Mouse (Mus musculus) embryonic facial prominence, embryonic 13.5 days (tissue): ENCODE measurements around the gene Cox7a2l. TPM values are rescaled to one million over a fixed set of nuclear protein-coding genes. Genes with fewer than 3 reads are reported as not detected.

ENCODE experiments used
- ATAC-seq: fragments of 200-750 bp; cut with Nextera tagmentation; 2 replicates; pipeline ENCODE4 v1.8.0; 2017; ENCODE audit warnings: low read depth; ENCODE audit not compliant: insufficient number of reproducible peaks, insufficient read depth, low FRiP score, low TSS enrichment
- H3K27ac ChIP-seq: fragments of 300-500 bp; sonication (generic); 2 replicates; pipeline ENCODE4 v1.5.1; 2015; ENCODE audit warnings: moderate library complexity, mild to moderate bottlenecking, inconsistent platforms
- H3K27me3 ChIP-seq: fragments of 300-500 bp; sonication (generic); 2 replicates; pipeline ENCODE4 v1.6.1; 2015; ENCODE audit warnings: mild to moderate bottlenecking, inconsistent platforms
- H3K36me3 ChIP-seq: fragments of 300-500 bp; sonication (generic); 2 replicates; pipeline ENCODE4 v1.6.1; 2015; ENCODE audit warnings: mild to moderate bottlenecking, inconsistent platforms
- H3K4me1 ChIP-seq: fragments of 300-500 bp; sonication (generic); 2 replicates; pipeline ENCODE4 v1.6.1; 2015; ENCODE audit warnings: inconsistent platforms
- H3K4me2 ChIP-seq: fragments of 300-500 bp; sonication (generic); 2 replicates; pipeline ENCODE4 v1.6.1; 2015; ENCODE audit warnings: moderate library complexity, mild to moderate bottlenecking, inconsistent platforms
- H3K4me3 ChIP-seq: fragments of 300-500 bp; sonication (generic); 2 replicates; pipeline ENCODE4 v1.5.1; 2015; ENCODE audit warnings: mild to moderate bottlenecking, inconsistent platforms
- H3K9ac ChIP-seq: fragments of 300-500 bp; sonication (generic); 2 replicates; pipeline ENCODE4 v1.6.1; 2015; ENCODE audit warnings: mild to moderate bottlenecking, inconsistent platforms
- H3K9me3 ChIP-seq: fragments of 300-500 bp; sonication (generic); 2 replicates; pipeline ENCODE4 v1.6.1; 2016; ENCODE audit warnings: inconsistent platforms
- WGBS: fragments of 180-500 bp; shearing (Covaris S2); methylation state at CpG from one replicate; pipeline ENCODE4 v1.1.7; 2015; ENCODE audit warnings: mixed read lengths; 5-methylcytosine and 5-hydroxymethylcytosine counted together
- polyA plus RNA-seq: library from polyadenylated mRNA; unstranded; fragments of >200 nt; fragmentation: Nextera tagmentation; extraction: Ambion mirVana; gene quantifications from 2 replicates; pipeline ENCODE4 v1.2.1, GENCODE M21; 2015

The Cox7a2l gene
- polyA plus RNA-seq, 1 experiment from 2014 or later, result 157 TPM

- no peak overlapping the region for H3K9ac ChIP-seq
- H3K36me3 ChIP-seq, result peaks cover 42% of the 10 kb centered on the region
- H3K27me3 ChIP-seq, result no peaks in the 10 kb centered on the region
- no peak overlapping the region for H3K4me2 ChIP-seq
- 89% methylated on average over 7 of the region's 7 CpGs for WGBS
- H3K4me3 ChIP-seq, result no peak overlapping the region
- no peaks in the 10 kb centered on the region for H3K4me1 ChIP-seq
- no peak overlapping the region for H3K27ac ChIP-seq
- no peaks in the 10 kb centered on the region for H3K9me3 ChIP-seq
- no peak for ATAC-seq
Measured at GRCm38 (mm10) chr17:83482817-83483536, 34.2 kb downstream of the Cox7a2l start.

- no peak overlapping the region for H3K4me2 ChIP-seq
- no peak overlapping the region for H3K27ac ChIP-seq
- H3K4me3 ChIP-seq, result no peak overlapping the region
- 88% methylated on average over 7 of the region's 7 CpGs for WGBS
- peaks cover 56% of the 10 kb centered on the region for H3K36me3 ChIP-seq
- H3K27me3 ChIP-seq, result no peaks in the 10 kb centered on the region
- no peak for ATAC-seq
- no peaks in the 10 kb centered on the region for H3K4me1 ChIP-seq
- no peaks in the 10 kb centered on the region for H3K9me3 ChIP-seq
- no peak overlapping the region for H3K9ac ChIP-seq
Measured at GRCm38 (mm10) chr17:83481551-83481950, 35.6 kb downstream of the Cox7a2l start.

- 94% methylated on average over 12 of the region's 12 CpGs for WGBS
- Histone ChIP-seq H3K9ac (no peak overlapping the region), H3K4me3 (no peak overlapping the region), H3K27me3 (no peaks in the 10 kb centered on the region), H3K9me3 (no peaks in the 10 kb centered on the region), H3K27ac (no peak overlapping the region), H3K4me2 (no peak overlapping the region), H3K4me1 (no peaks in the 10 kb centered on the region), H3K36me3 (peaks cover 90% of the 10 kb centered on the region)
- no peak for ATAC-seq
Measured at GRCm38 (mm10) chr17:83477089-83477488, 40.0 kb downstream of the Cox7a2l start.

DNA sequence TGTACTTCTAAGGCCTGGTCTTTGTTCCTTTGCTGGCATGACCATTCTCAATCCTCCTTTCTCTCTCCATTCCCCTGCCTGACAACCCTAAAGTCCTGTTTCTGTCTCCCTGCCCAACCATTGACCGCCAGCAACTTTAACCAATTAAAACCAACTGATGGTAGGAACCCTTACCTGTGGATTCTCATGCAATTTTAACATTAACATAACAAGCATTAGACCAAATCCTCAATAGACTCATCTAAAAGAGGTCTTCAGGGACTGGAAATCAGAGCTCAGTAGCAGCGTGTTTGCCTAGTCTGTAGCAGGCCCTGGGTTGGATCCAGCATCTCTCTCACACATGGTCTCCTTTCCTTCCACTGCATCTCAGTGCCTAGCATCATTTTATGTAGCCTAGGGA is 47.5 kb downstream of the Cox7a2l start:
- WGBS, result 91% methylated on average over 2 of the region's 2 CpGs
- H3K9me3 ChIP-seq, result no peaks in the 10 kb centered on the region
- ATAC-seq, result no peak
- H3K4me1 ChIP-seq, result no peaks in the 10 kb centered on the region
- no peak overlapping the region for H3K4me3 ChIP-seq
- no peak overlapping the region for H3K9ac ChIP-seq
- peaks cover 80% of the 10 kb centered on the region for H3K36me3 ChIP-seq
- no peak overlapping the region for H3K4me2 ChIP-seq
- H3K27me3 ChIP-seq, result no peaks in the 10 kb centered on the region
- no peak overlapping the region for H3K27ac ChIP-seq

DNA sequence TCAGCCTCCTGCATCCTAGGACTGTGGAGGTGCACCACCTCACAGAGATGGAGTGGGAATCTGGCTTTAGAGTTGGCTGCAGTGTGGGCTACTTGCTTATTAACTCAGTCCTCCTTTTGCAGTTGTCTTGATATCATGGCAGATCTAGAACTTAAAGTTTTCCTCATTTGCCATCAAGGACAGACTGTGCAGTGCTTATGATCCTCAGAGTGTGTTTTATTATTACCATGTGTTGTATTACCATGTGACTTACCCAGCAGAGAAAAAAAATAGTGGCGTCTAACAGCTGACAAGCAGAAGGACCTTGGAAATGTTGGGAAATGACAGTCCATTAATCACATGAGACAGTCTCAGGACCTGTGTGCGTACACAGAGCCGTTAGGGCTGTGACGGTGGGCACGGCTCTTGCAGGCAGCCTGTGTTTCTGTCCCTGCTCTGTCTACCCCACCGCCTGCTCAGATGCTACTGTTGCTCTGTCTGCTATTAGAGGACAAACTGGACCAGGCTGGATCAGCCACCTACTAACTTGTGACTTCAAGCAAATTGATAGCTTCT is 50.4 kb downstream of the Cox7a2l start:
- ATAC-seq, result no peak
- Histone ChIP-seq H3K4me3 (no peak overlapping the region), H3K36me3 (peaks cover 72% of the 10 kb centered on the region), H3K27ac (no peak overlapping the region), H3K9ac (no peak overlapping the region), H3K9me3 (no peaks in the 10 kb centered on the region), H3K4me1 (no peaks in the 10 kb centered on the region), H3K4me2 (no peak overlapping the region), H3K27me3 (no peaks in the 10 kb centered on the region)
- WGBS, result 63% methylated on average over 6 of the region's 6 CpGs

- Histone ChIP-seq H3K9me3 (no peaks in the 10 kb centered on the region), H3K27me3 (no peaks in the 10 kb centered on the region), H3K36me3 (peaks cover 73% of the 10 kb centered on the region), H3K4me1 (no peaks in the 10 kb centered on the region), H3K27ac (no peak overlapping the region), H3K9ac (no peak overlapping the region), H3K4me3 (no peak overlapping the region), H3K4me2 (no peak overlapping the region)
- 86% methylated on average over 5 of the region's 5 CpGs for WGBS
- no peak for ATAC-seq
Measured at GRCm38 (mm10) chr17:83465969-83466368, 51.2 kb downstream of the Cox7a2l start.

DNA sequence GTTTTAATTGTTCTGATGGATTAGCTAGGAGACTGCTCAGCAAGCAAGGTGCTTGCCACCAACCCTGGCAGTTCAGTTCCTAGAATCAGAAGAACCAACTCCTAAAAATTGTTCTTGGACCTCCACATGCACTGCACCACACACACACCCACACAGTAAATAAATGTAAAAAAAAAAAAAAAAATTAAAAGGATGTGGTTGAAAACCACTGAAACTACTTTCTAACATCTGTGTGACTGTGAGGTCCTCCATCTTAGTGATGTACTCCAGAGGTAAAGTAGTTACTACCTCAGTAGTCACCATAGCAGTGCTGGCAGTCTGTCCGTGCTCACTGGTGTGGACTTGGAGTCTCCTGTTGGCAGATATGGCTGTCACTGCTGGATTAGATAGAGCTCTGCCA is 59.9 kb downstream of the Cox7a2l start:
- Histone ChIP-seq H3K9ac (no peak overlapping the region), H3K4me1 (no peaks in the 10 kb centered on the region), H3K27ac (no peak overlapping the region), H3K9me3 (no peaks in the 10 kb centered on the region), H3K4me2 (no peak overlapping the region), H3K27me3 (no peaks in the 10 kb centered on the region), H3K4me3 (no peak overlapping the region), H3K36me3 (peaks cover 88% of the 10 kb centered on the region)
- 97% methylated on average over 1 of the region's 1 CpGs for WGBS
- ATAC-seq, result no peak

GRCm38 (mm10) chr17:83453587-83453986 is 63.5 kb downstream of the Cox7a2l start:
- H3K9ac ChIP-seq, result no peak overlapping the region
- no peak overlapping the region for H3K4me3 ChIP-seq
- no peak overlapping the region for H3K4me2 ChIP-seq
- no peaks in the 10 kb centered on the region for H3K27me3 ChIP-seq
- H3K4me1 ChIP-seq, result no peaks in the 10 kb centered on the region
- no peak overlapping the region for H3K27ac ChIP-seq
- no peak for ATAC-seq
- peaks cover 84% of the 10 kb centered on the region for H3K36me3 ChIP-seq
- no peaks in the 10 kb centered on the region for H3K9me3 ChIP-seq
- 88% methylated on average over 5 of the region's 5 CpGs for WGBS

GRCm38 (mm10) chr17:83452451-83452850 is 64.7 kb downstream of the Cox7a2l start:
- no peak overlapping the region for H3K9ac ChIP-seq
- H3K27me3 ChIP-seq, result no peaks in the 10 kb centered on the region
- no peak overlapping the region for H3K27ac ChIP-seq
- 96% methylated on average over 8 of the region's 8 CpGs for WGBS
- no peaks in the 10 kb centered on the region for H3K9me3 ChIP-seq
- no peak for ATAC-seq
- H3K36me3 ChIP-seq, result peaks cover 81% of the 10 kb centered on the region
- no peak overlapping the region for H3K4me3 ChIP-seq
- H3K4me2 ChIP-seq, result no peak overlapping the region
- H3K4me1 ChIP-seq, result no peaks in the 10 kb centered on the region

Other genes with a start within 250 kb of the Cox7a2l start
- 41.6 and 43.7 TPM in 2 replicates for gene Eml4, start 166.4 kb downstream of the Cox7a2l start, polyA plus RNA-seq
- gene Kcng3, start 114.6 kb upstream of the Cox7a2l start, polyA plus RNA-seq, result not detected in 2 replicates
- gene Mta3, start 188.8 kb upstream of the Cox7a2l start, polyA plus RNA-seq, result 43.8 and 50.8 TPM in 2 replicates